Mouse (Mus musculus) hematopoietic stem cell, adult 5-6 weeks (primary cell): ENCODE results near the gene Zfp949. TPM values are rescaled to one million over a fixed set of nuclear protein-coding genes. Genes with fewer than 3 reads are reported as not detected.

Experiments
- total RNA-seq: library from RNA; stranded (forward); fragments of 172-1452, 232-1000 nt; gene quantifications from 2 replicates; pipeline ENCODE4 v1.2.3, GENCODE M21; 2017

The Zfp949 gene
- total RNA-seq, 1 experiment from 2014 or later = 12.9 TPM

Other genes with a start within 250 kb of the Zfp949 start
- gene Nt5e, start 220.8 kb upstream of the Zfp949 start, total RNA-seq = 1.8 and 2.0 TPM in 2 replicates
- gene Snx14, start 109.1 kb upstream of the Zfp949 start, total RNA-seq = 27.0 and 35.6 TPM in 2 replicates
- gene Gm20537, start 91.4 kb upstream of the Zfp949 start, total RNA-seq = not detected in 2 replicates
- 232 and 322 TPM in 2 replicates for gene Syncrip, start 65.4 kb upstream of the Zfp949 start, total RNA-seq
- gene Trim43a, start 32.9 kb downstream of the Zfp949 start, total RNA-seq = not detected in 2 replicates
- 21.6 and 51.3 TPM in 2 replicates for gene Mthfsl, start 172.3 kb downstream of the Zfp949 start, total RNA-seq
- gene Bcl2a1d, start 183.9 kb downstream of the Zfp949 start, total RNA-seq = 1.4 and 2.8 TPM in 2 replicates